Mouse (Mus musculus) heart, adult 2 months (tissue): ENCODE measurements at regions not wholly inside any gene's neighbourhood (a gene's known extent, or its start where the extent isn't known, plus 50 kb on each side); places are given as distances from the start of the nearest gene placed in this dataset.

Experiments used
- DNase-seq, 2 experiments: peaks; one replicate each; pipeline ENCODE4 v3.0.0; 2021
- H3K27ac ChIP-seq: fragments of 200-600 bp; 2 replicates; pipeline ENCODE4 v1.8.1; 2022
- H3K27me3 ChIP-seq: fragments of 200-500 bp; 2 replicates; pipeline ENCODE4 v1.6.1; 2012; ENCODE audit warnings: mild to moderate bottlenecking, low read length, inconsistent platforms, mixed read lengths; ENCODE audit not compliant: control insufficient read depth, insufficient read depth
- H3K36me3 ChIP-seq: fragments of 200-500 bp; 2 replicates; pipeline ENCODE4 v1.6.1; 2012; ENCODE audit warnings: low read length, inconsistent platforms; ENCODE audit not compliant: control insufficient read depth, insufficient read depth
- H3K4me1 ChIP-seq: fragments of 200-500 bp; 2 replicates; pipeline ENCODE4 v1.6.1; 2011; ENCODE audit warnings: low read length; ENCODE audit not compliant: control insufficient read depth, insufficient read depth
- H3K4me3 ChIP-seq: fragments of 200-600 bp; 2 replicates; pipeline ENCODE4 v1.8.1; 2022
- H3K79me2 ChIP-seq: fragments of 200-500 bp; replicated peaks from 2 replicates; pipeline ENCODE4 v1.6.1; 2012; ENCODE audit warnings: mild to moderate bottlenecking, inconsistent platforms, low read length, moderate library complexity, mixed read lengths; ENCODE audit not compliant: control insufficient read depth, insufficient read depth
- H3K9ac ChIP-seq: fragments of 200-500 bp; 2 replicates; pipeline ENCODE4 v1.6.1; 2012; ENCODE audit warnings: low read depth, mild to moderate bottlenecking, control low read depth, inconsistent platforms, low read length, mixed read lengths
- CTCF ChIP-seq: fragments of 200-600 bp; IDR thresholded peaks from 2 replicates; pipeline ENCODE4 v1.8.1; 2022; ENCODE audit warnings: antibody characterized with exemption, mild to moderate bottlenecking, moderate library complexity
- EP300 ChIP-seq: fragments of 200-500 bp; IDR thresholded peaks from 2 replicates; pipeline ENCODE4 v1.6.1; 2011; ENCODE audit warnings: low read depth, low read length, control low read depth; ENCODE audit not compliant: insufficient read depth
- POLR2A ChIP-seq: fragments of 200-500 bp; IDR thresholded peaks from 2 replicates; pipeline ENCODE4 v1.6.1; 2011; ENCODE audit warnings: mild to moderate bottlenecking, low read depth, low read length, control low read depth; ENCODE audit not compliant: insufficient read depth
- WGBS: fragments of 180-500 bp; shearing (Covaris S2); methylation state at CpG from one replicate; pipeline ENCODE4 v1.1.7; 2018; 5-methylcytosine and 5-hydroxymethylcytosine counted together
- intact Hi-C: fragments of 180-260 bp; cut with DNase I; formaldehyde crosslinking; loops from one replicate; pipeline ENCODE4 v1.15.1; 2025

DNA sequence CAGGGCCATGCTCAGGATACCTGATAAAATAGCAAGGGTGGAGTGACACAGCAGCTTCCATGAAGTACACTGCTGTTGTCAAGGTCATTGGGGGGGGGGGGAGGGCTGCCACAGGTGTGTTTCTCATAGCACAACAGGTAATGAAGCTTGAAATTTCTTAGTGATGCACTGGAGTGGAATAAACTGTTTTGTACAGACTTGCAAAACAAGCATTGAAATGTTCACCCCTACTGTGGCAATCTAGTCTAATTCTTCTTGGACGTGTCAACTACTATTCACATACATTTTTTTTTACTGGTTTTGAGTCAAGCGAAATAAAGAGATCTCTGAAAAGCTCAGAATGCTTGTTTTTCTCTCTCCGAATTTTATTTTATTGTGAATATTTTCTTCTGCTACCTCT is 281.6 kb downstream of the Grxcr1 start:
- intact Hi-C loops = no loop called here

GRCm38 (mm10) chr5:68318979-68319378 is 287.3 kb downstream of the Grxcr1 start:
- H3K9ac ChIP-seq = no peak overlapping the region
- intact Hi-C loops = no loop called here
- no peaks in the 10 kb centered on the region for H3K36me3 ChIP-seq
- no peak for DNase-seq
- no peaks in the 10 kb centered on the region for H3K27me3 ChIP-seq
- TF ChIP-seq EP300 = no peak
- TF ChIP-seq CTCF = no peak
- TF ChIP-seq POLR2A = no peak
- no peak overlapping the region for H3K27ac ChIP-seq
- no peaks in the 10 kb centered on the region for H3K79me2 ChIP-seq
- H3K4me1 ChIP-seq = no peaks in the 10 kb centered on the region
- H3K4me3 ChIP-seq = no peak overlapping the region

More for the DNA sequence above, 281.6 kb downstream of the Grxcr1 start:
- H3K27me3 ChIP-seq = no peaks in the 10 kb centered on the region
- no peak overlapping the region for H3K27ac ChIP-seq
- no peak overlapping the region for H3K9ac ChIP-seq
- no peak for DNase-seq
- no peak for TF ChIP-seq EP300
- TF ChIP-seq POLR2A = no peak
- TF ChIP-seq CTCF = no peak
- 80% methylated on average over 3 of the region's 3 CpGs for WGBS
- H3K79me2 ChIP-seq = no peaks in the 10 kb centered on the region
- no peaks in the 10 kb centered on the region for H3K4me1 ChIP-seq
- no peak overlapping the region for H3K4me3 ChIP-seq
- no peaks in the 10 kb centered on the region for H3K36me3 ChIP-seq

DNA sequence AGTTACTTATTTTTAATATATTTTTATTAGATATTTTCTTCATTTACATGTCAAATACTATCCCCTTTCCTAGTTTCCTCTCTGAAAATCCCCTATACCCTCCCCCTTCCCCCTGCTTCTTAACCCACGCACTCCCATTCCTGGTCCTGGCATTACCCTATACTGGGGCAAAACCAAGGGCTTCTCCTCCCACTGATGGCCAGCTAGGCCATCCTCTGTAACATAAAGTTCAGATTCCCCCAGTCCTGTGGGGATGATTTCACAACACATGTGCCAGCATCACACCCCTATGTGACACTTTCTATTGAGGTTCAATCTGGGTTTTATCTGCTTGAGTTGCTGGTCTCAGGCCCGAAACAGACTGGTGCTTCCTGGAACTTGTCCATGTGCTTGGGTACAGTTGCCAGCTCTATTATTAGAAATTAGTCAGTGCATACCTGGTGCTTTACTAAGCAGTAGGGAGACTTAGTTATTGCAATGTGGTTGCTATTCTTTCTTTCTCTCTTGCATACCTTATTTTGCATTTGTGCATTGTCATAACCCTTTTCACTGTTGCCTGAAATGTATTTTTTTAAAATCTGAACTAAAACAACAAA is 295.5 kb downstream of the Grxcr1 start:
- WGBS = 39% methylated on average over 2 of the region's 2 CpGs
- H3K27ac ChIP-seq = no peak overlapping the region; the same call in 1 of the 2 replicates
- DNase-seq = peak in 1 of 2 experiments; percentile 49
- no peaks in the 10 kb centered on the region for H3K27me3 ChIP-seq
- intact Hi-C loops = no loop called here
- H3K9ac ChIP-seq = no peak overlapping the region
- H3K79me2 ChIP-seq = no peaks in the 10 kb centered on the region
- H3K36me3 ChIP-seq = no peaks in the 10 kb centered on the region
- TF ChIP-seq POLR2A (no peak), EP300 (no peak), CTCF (no peak)
- no peaks in the 10 kb centered on the region; the same call in 1 of the 2 replicates for H3K4me1 ChIP-seq
- H3K4me3 ChIP-seq = no peak overlapping the region

GRCm38 (mm10) chr5:68329311-68329710 is 297.7 kb downstream of the Grxcr1 start:
- intact Hi-C loops = no loop called here
- H3K36me3 ChIP-seq = no peaks in the 10 kb centered on the region
- TF ChIP-seq POLR2A = no peak
- WGBS = 62% methylated on average over 3 of the region's 3 CpGs
- no peaks in the 10 kb centered on the region for H3K27me3 ChIP-seq
- no peak overlapping the region for H3K9ac ChIP-seq
- H3K27ac ChIP-seq = no peak overlapping the region
- no peaks in the 10 kb centered on the region for H3K79me2 ChIP-seq
- H3K4me3 ChIP-seq = no peak overlapping the region
- H3K4me1 ChIP-seq = no peaks in the 10 kb centered on the region; the same call in 1 of the 2 replicates
- DNase-seq = no peak

DNA sequence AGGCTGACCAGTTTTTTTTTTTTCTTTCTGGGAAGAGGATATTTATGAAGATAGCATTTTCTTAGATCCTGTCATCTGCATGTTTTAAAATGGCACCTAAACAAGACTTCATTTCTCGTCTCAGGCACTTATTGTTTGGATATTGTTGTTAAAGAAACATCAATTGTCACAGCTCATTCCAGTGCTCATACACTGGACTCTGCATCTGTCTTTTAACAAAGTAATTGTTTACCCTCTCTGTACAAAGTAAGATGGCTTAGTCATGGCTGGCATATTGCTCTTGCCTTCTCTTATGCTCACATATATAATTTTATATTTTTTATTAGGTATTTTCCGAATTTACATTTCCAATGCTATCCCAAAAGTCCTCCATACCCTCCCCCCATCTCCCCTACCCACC is 298.2 kb downstream of the Grxcr1 start:
- TF ChIP-seq EP300 (no peak), POLR2A (no peak), CTCF (no peak)
- DNase-seq = no peak
- H3K27me3 ChIP-seq = no peaks in the 10 kb centered on the region
- H3K4me1 ChIP-seq = no peaks in the 10 kb centered on the region; the same call in 1 of the 2 replicates
- WGBS = 51% methylated on average over 2 of the region's 2 CpGs
- no peak overlapping the region for H3K27ac ChIP-seq
- no peaks in the 10 kb centered on the region for H3K79me2 ChIP-seq
- intact Hi-C loops = no loop called here
- H3K36me3 ChIP-seq = no peaks in the 10 kb centered on the region
- H3K9ac ChIP-seq = no peak overlapping the region
- H3K4me3 ChIP-seq = no peak overlapping the region

- TF ChIP-seq CTCF (no peak), EP300 (no peak), POLR2A (no peak)
- Histone ChIP-seq H3K4me1 (no peaks in the 10 kb centered on the region), H3K4me3 (no peak overlapping the region), H3K79me2 (no peaks in the 10 kb centered on the region), H3K27me3 (no peaks in the 10 kb centered on the region), H3K9ac (no peak overlapping the region), H3K36me3 (no peaks in the 10 kb centered on the region), H3K27ac (no peak overlapping the region)
- 48% methylated on average over 2 of the region's 2 CpGs for WGBS
- DNase-seq = no peak
- intact Hi-C loops = no loop called here
These were observed 319.3 kb downstream of the Grxcr1 start for GRCm38 (mm10) chr5:68350921-68351320.
